Mouse (Mus musculus) gonadal fat pad, adult 2 months (tissue): ENCODE measurements around the gene Mtch1. TPM values are rescaled to one million over a fixed set of nuclear protein-coding genes. Genes with fewer than 3 reads are reported as not detected.
"Not testable (repeated sequence)": the region's sequence is repeated elsewhere in the genome, so short reads cannot be mapped to it uniquely, and the experiment has no call there.

ENCODE experiments used
- DNase-seq: peaks from one replicate; pipeline ENCODE4 v3.0.0-alpha.2; 2012; ENCODE audit warnings: low read depth
- polyA plus RNA-seq: library from polyadenylated mRNA; depleted of rRNA; stranded (reverse); fragments of >200 nt; gene quantifications from 2 replicates; pipeline ENCODE4 v1.2.3, GENCODE M21; 2012; rRNA removed

The Mtch1 gene
- 587 and 681 TPM in 2 replicates for polyA plus RNA-seq

- DNase-seq = no peak
Measured at GRCm38 (mm10) chr17:29347645-29348256, at the start of gene Mtch1. Gene Mtch1, minus strand, starts transcription at chr17:29347934.

GRCm38 (mm10) chr17:29396821-29397242 is 49.1 kb upstream of the Mtch1 start:
- DNase-seq = no peak

GRCm38 (mm10) chr17:29396056-29396799 is 48.5 kb upstream of the Mtch1 start:
- no peak for DNase-seq

GRCm38 (mm10) chr17:29395381-29395780 is 47.6 kb upstream of the Mtch1 start:
- no peak for DNase-seq

GRCm38 (mm10) chr17:29394761-29395160 is 47.0 kb upstream of the Mtch1 start:
- DNase-seq = not testable (repeated sequence)

GRCm38 (mm10) chr17:29394106-29394760 is 46.5 kb upstream of the Mtch1 start:
- no peak for DNase-seq

- DNase-seq = no peak
Measured at GRCm38 (mm10) chr17:29393335-29394089, 45.8 kb upstream of the Mtch1 start.

GRCm38 (mm10) chr17:29391280-29391679 is 43.5 kb upstream of the Mtch1 start:
- no peak for DNase-seq

GRCm38 (mm10) chr17:29388978-29389377 is 41.2 kb upstream of the Mtch1 start:
- DNase-seq = no peak

GRCm38 (mm10) chr17:29385746-29386145 is 38.0 kb upstream of the Mtch1 start:
- no peak for DNase-seq

- DNase-seq = no peak
Measured at GRCm38 (mm10) chr17:29384850-29385438, 37.2 kb upstream of the Mtch1 start.

GRCm38 (mm10) chr17:29383923-29384322 is 36.2 kb upstream of the Mtch1 start:
- no peak for DNase-seq

- DNase-seq = no peak
Measured at GRCm38 (mm10) chr17:29382417-29382816, 34.7 kb upstream of the Mtch1 start.

- no peak for DNase-seq
Measured at GRCm38 (mm10) chr17:29381472-29381871, 33.7 kb upstream of the Mtch1 start.

GRCm38 (mm10) chr17:29380241-29380640 is 32.5 kb upstream of the Mtch1 start:
- no peak for DNase-seq

GRCm38 (mm10) chr17:29378056-29378455 is 30.3 kb upstream of the Mtch1 start:
- no peak for DNase-seq

- no peak for DNase-seq
Measured at GRCm38 (mm10) chr17:29375871-29376270, 28.1 kb upstream of the Mtch1 start.

GRCm38 (mm10) chr17:29370984-29371723 is 23.4 kb upstream of the Mtch1 start:
- DNase-seq = no peak

- no peak for DNase-seq
Measured at GRCm38 (mm10) chr17:29368726-29369125, 21.0 kb upstream of the Mtch1 start.

- DNase-seq = no peak
Measured at GRCm38 (mm10) chr17:29365105-29365621, 17.4 kb upstream of the Mtch1 start.

GRCm38 (mm10) chr17:29363109-29363508 is 15.4 kb upstream of the Mtch1 start:
- no peak for DNase-seq
